Mouse (Mus musculus) heart, adult 11 months (tissue): ENCODE results near the gene Pmpca.

Experiments
- DNase-seq: peaks from one replicate; pipeline ENCODE4 v3.0.0; 2022

The Pmpca gene

DNA sequence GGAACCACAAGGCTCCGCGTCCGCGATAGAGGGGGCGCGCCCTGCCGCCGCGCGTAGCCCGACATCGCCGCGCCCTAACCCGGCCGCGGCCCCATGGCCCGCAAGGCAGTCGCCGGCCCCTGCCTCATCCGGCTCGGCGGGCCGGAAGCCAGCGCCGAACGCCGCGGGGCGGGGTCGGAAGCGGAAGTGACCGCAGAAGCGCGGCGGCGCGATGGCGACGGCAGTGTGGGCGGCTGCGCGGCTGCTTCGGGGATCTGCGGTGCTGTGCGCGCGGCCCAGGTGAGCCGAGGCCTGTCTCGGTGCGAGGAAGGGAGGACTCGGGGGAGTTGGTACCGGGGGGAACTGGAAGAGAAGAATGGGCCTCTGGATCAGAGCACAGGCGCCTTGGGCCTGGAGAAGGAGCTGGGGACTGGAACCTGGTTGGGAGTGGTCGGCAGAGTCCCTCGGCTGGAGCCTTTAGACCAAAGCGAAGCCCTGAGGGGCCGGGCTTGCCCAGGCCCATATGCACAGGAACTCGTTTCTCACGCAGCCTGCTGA lies at the start of gene Pmpca, which contains the start of gene Entr1:
Gene Pmpca, plus strand, starts transcription at position 186 of the 537 bp plus-strand sequence.
Gene Entr1, minus strand, starts transcription at position 163 of the 537 bp plus-strand sequence.
- peak; percentile 99 for DNase-seq

DNA sequence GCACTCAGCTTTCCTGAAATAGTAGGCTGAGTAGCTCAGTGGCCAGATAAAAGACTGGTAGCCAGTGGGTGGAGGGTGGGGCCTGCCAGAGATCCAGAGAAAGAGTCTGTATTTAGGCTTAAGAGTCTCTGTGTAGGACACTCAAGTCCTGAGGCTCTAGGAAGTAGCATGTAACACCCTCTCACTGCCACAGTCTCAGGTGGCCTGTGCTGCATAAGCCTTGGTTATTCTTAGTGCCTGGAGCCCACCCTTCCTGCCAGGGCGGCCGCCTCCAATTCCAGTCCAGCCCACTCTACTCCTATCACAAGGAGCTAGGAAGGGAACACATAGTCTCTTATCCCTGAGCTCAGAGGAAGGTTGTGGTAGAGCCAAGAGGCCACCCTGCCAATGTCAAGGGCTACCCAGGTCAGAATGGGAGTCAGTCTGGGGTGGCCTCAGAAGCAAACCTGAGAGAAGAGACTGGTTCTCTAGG lies 47.6 kb upstream of the Pmpca start:
- peak; percentile 98 for DNase-seq

DNA sequence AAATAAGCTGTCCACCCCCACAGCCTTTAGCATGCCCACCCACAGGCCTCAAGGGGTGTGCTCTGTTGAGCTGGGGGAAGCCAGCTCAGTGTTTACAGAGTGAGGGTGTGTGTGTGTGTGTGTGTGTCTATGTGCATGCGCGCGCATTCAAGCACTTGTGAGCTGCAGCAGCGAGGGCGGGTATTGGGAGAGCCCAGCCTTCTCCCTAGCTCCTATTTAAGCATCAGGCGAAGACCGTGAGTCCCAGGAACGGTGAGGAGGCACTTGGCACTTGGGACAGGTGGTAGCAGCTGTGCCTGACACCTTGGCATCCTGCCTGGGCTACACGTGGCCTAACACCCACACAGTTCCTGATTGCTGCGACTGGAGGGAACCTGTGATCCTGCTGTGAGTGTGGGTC lies 47.1 kb upstream of the Pmpca start:
- peak; percentile 99 for DNase-seq

DNA sequence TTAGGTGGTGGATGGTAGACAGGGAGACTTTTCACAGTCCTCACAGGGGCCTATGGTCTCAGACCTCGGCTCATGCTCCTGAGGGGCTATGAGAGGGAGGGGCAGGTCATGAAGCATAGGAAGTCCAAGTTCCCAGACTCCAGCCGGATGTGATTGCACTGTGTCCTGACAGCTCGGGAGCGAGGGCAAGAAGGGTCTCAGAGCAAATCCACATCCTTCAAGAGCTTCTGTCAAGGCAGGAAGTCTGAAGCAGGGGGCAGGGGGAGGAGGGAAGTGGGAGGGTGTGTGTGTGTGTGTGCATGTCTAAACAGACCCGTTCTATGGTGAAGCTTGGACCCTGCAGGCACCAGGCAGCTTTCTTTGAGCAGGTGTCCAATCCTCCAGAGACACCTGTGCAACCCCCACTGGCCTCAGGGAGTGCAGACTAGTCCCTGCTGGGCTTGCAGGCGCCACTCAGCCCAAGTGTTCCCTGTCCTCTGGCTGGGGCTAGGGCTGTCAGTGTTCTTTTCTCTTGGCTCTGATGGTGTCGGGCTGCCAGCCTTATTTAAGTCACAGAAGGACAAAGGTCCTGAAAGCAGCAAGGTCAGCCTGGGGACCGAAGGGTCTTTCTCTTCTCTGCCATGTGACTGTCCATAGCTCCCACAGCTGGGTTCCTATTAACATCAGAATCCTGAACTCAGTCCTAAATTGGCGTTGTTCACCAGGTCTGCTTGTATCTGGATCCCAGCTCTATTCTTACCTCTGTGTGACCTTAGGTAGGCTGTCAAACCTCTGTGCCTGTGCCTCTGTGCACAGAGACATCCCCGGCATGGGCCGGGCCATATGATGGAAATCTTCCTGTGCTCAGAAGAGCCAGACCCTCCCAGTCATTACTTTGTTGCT lies 46.3 kb upstream of the Pmpca start:
- DNase-seq, result peak; percentile 95

DNA sequence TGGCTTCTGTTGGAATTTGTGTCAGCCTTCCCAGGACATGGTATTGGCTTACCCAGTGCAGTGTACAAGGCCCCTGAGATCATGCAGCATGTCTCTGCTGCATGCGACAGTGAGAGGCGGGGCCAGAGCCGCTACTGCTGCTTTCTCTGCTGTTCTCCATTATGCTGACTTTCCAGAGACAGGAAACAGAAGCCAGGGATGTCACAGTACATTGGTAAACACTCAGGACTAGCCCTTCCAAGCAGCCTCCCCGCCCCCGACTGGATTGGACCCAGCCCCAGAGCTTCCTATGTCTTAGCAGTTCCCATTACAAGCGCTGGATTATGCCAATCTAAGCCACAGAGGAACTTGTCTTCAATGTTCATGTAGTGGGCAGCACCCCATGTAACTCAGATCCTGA lies 40.9 kb upstream of the Pmpca start:
- no peak for DNase-seq

DNA sequence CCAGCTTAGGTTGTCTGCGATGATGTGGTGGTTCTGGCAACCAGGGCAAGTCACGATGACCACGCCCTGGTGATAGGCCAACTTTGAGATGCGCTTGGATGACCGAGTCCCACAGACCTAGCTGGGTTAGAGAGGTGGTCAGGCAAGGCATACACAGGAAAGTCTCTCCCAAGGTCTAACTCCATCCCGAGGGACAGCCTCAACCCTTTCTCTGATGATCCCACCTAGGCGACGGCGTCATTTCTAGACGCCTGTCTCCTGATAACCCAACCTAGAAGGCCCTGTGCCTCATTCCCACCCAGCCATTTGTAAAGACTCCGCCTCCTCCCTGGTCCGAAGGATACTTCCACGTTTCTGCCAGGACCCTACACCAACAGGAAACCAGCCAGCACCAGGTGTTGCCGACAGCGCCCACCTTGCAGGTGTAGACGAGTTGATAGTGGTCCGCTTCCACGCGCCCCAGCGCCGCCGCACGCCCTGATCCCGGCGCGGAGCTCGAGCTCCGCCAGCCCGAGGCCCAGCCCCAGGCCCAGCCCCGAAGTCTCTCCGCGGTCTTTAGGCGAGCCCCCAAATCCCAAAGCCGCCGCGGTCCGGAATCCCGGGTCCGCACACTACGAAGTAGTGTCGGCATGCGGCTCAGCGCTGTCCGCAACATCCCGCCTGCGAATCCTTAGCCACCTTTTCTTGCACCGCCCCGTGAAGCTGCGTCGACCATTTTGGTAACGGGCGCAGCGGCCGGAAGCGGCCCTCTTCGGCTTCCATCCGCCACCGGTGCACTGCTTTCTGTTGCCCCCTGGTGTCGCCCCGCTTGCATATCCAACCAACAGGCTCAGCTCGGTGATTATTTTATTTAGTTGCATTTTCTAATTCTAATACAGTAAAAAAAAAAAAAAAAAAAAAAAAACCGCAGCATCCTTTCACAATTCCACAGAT lies 37.5 kb upstream of the Pmpca start, which contains the start of gene Dnlz:
Gene Dnlz, minus strand, starts transcription at position 753 of the 933 bp plus-strand sequence.
- DNase-seq, result peak; percentile 99

DNA sequence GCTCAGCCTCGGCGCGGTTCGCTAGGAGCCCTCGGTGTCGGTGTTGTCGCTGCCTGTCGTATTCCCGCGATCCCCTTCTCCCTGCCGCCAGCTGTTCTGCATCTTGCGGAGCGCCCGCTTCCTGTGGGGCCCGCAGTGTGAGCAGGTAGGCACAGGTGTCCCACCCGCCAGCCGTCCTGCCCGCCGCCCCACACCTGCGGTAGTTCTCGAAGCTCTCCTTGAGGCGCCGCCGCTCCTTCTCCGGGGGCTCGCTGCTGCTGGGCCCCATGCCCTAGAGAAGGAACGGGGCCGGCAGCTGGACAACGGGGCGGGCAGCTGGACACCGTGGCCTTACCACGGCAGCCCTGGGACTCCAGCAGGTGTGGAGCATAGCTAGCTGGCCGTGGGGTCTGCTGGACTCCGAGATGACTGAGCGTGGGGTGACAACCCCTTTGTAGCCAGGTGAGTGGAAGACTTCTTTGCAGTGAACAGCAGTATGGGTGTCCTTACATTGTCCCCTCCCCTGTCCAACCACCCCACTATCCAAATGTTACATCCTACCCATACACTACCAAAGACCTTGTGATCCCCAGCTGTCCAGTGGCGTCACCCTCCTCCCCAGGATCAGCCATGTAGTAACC lies 36.7 kb upstream of the Pmpca start:
- DNase-seq, result peak; percentile 96

DNA sequence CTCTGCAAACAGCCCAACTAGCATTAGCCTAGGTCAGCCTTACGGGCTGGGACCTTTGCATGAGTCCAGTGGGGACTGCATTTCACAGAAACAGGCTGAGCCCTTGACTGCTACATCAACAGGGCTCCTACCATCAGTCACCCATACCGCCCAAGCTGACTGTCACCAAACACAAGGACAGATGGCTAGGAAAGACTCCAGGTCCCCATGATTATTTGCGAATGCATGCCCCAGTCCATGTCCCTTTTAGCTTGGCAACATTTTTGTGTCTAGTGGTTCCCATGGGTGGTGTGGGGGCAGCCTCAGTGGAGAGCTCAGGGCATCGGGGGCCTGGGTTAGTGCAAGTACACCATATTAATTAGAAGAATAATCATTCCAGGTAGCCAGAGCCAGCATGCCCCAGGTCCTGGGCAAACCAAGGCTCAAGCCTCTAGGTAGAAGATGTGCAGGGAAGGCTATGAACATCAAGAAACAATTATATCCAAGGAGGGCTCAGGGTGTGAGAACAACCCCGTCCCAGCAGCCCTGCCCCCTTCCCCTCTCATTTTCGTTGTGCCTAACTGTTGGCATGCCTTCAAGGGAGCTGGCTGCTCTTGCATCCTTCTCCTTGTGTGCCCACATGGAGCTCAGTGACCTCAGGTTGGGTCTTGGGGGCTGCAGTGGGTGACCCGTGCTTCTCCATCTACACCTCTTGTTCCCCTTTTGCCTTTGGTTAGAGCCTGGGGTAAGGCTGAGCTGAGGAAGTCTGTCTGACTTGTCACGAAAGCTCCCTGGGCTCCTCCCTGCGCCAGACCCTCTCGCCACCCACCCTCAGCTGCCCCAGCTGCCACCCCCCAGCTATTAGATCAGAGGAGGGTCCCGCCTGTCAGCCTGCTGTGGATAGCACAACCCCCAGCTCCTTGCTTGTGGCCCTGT lies 35.8 kb upstream of the Pmpca start:
- DNase-seq, result peak; percentile 92

DNA sequence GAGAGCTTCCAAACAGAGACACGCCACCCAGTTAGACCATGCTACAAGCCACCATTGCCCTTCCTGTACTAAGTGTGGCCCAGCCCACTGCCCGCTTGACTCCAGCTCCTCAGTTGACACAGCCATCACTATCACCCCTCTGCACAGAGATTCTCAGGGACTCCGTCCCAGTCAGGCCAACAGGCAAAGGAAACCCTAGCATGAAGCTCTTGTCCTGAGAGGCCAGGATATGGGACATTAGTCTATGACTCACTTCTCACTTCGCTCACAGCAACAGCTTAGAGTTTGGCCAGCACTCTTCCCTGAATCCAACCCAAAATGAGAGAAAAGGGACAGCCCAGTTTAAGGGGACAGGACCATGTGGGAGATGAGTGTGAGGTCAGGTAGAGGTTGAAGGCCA lies 34.7 kb upstream of the Pmpca start:
- DNase-seq, result peak; percentile 92

DNA sequence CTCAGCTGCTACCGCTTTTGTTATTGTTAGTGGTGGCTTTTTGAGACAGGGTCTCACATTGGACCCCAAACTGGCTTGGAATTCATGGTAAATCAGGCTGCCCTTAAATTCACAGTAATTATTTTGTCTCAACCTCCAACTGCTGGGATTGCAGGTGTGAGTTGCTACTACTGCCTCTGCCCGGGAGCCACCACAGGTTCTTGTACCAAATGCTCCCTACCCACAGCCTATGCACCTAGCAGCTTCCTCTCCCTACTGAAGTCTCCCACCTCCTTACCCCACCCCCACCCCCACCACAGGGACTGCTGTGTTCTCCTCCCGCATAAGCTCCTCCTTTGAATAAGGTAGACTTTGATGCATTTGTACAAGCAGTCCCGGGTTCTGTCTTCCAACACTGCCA lies 32.9 kb upstream of the Pmpca start:
- DNase-seq, result no peak

DNA sequence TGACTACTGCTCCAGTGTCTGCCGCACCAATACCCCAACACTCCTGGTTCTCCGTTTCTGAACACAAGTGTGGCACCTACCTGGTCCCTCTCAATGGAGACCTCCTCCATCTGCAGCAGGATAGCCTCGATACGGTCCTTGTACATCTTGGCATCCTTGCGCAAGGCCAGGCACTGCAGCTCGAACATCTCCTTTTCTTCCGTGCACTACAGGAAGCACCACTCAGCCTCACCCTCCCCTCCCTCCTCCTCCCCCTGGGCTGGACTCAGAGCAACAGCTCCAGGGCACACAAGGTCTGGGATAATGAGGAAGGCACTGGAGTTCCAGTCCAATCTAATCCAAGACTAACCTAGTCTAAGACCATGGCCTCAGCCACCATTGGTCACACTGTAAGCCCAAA lies 32.5 kb upstream of the Pmpca start:
- DNase-seq, result peak; percentile 91

DNA sequence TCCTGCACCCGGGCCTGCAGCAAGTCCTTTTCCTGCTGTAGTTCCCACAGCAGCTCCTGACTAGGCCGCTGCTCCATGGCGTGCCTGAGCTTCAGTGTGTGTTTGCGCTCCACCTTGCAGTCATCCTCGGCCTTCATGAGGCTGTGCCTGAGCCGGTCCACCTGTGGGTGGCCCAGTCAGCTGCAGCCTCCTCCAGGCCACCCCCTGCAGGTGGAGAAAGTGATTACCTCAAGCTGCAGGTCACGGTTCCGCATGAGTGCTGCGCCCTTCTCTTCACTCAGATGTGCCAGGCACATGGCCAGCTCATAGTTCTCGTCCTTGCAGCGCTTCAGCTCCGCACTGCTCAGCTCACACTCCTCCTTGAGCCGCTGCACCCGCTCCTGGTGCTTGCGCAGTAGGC lies 31.7 kb upstream of the Pmpca start:
- DNase-seq, result peak; percentile 90

DNA sequence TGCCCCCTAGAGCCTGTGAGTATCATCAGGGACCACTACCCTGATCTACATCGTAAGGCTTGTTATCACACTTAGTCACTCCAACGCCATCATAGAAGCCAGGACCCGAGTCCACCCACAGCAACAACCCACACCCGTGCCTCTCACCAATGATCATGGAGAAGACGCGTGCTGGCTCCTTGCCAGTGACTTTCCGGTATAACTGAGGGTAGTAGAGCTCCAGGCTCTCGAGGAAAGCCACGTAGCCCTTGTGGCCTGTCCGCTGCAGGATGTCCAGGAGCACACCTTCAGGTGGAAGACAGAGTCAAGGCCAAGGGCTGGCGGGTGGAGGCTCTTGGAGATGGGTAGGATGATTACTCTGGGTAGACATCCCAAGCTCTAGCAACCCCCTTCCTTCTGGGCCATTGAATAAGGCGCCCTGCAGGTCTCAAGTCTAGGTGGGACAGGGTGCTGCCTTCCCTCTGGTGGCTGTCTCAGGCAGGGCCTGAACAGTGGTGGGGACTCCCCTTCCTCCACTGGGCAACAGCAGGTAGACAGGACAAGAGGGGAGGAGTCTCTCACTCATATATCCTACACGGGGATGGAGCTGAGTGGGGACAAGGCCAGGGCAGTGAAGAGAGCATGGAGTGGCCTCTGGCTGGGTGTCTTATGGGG lies 30.3 kb upstream of the Pmpca start:
- peak; percentile 91 for DNase-seq

DNA sequence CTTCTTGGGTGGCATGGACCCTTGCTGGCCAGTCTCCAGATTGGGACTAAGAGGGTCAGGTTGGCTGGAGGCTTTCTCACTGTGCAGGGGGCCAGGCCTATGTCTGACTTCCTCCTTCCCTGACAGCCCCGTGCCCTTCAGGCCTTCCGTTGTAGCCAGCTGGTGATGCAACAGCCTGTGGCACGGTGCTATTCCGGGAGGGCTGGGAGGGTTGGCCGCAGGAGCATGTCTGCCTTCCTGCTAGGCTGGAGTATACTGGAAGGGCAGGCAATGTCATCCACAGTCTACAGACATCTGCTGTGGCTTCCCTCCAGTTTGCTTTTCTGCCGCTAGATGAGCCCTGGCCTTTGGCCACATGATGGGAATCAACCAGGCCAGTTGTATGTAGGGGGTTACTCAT lies 29.2 kb upstream of the Pmpca start:
- peak; percentile 98 for DNase-seq

DNA sequence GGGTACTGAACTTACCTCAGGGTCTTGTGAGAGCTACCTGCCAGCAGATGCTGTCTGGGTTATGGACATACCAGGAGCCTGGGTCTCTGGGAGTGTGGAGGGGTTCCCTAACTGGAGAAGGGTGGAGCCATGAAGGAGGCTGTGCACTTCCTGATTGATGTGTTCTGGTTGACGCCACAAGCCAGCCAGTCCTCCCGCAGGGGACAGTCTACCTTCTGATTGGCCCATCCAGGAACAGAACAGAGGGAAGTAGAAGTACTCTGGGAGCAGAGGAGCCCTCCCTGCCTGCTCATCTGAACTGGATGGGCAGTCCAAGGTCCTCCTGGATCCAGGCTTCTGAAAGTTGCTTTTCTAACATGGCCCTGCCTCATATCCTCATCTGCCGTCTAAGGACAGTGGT lies 28.4 kb upstream of the Pmpca start, which contains the start of gene Card9:
Gene Card9, minus strand, starts transcription at position 147 of the 400 bp plus-strand sequence.
- DNase-seq, result peak; percentile 97

DNA sequence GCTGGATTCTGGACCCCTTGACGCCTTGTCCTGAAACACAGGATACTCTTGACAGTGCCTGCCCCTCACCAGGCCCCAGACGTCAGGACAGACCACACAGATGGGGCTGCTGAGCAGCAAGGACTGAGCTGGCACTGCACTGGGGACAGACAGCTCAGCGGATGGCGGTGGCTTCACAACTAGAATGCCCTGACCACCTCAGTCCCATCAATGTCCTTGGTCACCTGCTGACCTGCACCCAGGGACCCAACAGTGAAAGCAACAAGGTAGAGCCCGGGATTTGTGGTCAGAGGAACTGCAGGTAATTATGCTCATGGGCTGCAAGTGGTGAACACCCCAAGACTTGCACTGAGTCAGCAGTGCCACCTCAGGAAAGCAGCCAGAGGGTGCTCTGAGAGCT lies 26.1 kb upstream of the Pmpca start:
- peak; percentile 90 for DNase-seq

DNA sequence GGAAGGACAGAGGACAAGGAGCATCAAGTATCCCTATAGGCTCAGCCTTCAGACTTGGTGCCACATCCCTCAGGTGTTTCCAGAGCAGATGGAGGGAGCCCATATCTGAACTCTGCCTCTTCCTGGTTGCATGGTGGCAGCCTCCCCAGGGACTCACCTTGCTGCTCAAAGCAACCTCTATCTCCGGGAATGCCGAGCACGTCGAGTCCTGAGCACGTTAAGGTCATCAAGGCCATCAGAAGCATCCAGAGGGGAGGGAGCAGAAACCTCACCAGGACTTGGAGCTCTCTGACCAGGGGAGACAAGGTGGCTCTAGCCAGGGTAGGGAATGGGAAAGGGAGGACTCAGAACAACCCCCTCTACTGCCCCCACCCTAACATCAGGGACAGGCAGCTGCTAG lies 25.7 kb upstream of the Pmpca start:
- peak; percentile 90 for DNase-seq

DNA sequence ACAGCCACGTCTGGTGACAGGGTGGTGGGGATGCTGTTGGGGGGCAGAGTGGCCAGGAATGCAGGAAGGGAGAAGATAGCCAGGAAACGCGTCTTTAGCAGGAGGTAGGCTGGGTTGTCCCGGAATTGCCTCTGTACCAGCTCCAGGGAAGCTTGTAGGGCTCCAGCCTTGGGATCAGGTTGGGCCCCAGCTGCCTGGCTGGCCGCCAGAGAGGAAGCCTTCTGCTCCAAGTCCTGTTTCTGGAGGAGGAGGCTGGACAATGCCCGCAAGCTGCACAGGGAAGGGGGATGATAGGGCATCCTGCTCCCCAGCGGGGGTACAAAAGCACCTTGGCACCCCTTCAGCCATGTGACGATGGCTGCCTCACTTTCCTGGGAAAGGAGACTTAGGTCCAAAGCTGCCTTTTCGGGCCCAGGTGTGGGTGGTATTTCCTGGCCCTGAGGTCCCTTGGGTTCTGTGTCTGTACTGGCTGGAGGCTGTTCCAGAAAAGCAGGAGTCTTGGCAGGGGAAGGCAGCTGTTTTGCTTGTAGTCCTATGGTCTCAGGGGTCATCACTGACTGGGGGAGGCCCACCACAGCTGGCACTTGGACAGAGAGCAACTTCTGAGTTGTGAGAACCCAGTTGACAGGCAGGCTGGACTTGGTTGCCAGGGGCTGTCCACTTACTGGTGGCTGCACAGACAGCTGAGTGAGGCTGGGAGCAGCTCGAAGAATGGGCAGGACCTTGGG lies 24.2 kb upstream of the Pmpca start:
- DNase-seq, result peak; percentile 98

DNA sequence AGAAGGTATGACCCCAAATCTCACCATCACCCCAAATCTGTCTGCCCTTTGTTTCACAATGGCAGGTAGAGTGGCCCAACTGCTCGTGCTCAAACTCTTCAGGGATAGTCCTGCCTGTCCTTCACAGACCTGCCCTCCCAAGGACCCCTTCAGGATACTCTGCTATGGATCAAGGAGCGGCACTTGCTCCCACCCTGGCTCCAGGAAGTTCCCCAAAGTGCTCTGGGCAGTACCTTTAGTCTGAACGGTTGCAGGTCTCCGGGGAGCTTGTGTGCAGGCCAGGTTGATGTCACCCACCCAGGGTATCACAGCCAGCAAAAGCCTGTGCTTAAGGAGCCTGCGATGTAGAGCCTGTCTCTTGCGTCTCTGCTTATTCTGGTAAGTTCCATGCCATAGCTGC lies 21.2 kb upstream of the Pmpca start:
- peak; percentile 90 for DNase-seq

DNA sequence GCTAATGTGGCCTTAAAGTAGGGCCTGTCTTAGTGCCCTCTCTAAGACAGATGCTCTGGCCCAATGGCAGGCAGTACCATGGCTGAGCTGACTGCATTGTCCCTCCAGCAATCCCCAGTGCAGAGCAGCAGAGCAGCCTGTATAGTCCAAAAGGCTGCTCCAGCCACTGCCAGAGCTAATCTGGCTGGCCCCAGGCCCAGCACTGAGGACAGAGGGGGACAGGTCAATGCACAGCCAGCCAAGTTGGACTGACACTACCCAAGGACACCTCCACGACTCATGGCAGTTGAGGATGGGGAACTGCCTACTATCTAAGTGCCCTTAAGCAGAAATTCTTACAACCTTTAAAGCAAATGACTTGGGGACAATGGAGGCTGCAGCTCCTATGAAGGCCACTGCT lies 20.6 kb upstream of the Pmpca start:
- peak; percentile 98 for DNase-seq
